Mouse (Mus musculus) heart, adult 2 months (tissue): ENCODE results near the gene Mturn.

Experiments used
- CTCF ChIP-seq: fragments of 200-600 bp; IDR thresholded peaks from 2 replicates; pipeline ENCODE4 v1.8.1; 2022; ENCODE audit warnings: antibody characterized with exemption, mild to moderate bottlenecking, moderate library complexity
- EP300 ChIP-seq: fragments of 200-500 bp; IDR thresholded peaks from 2 replicates; pipeline ENCODE4 v1.6.1; 2011; ENCODE audit warnings: low read depth, low read length, control low read depth; ENCODE audit not compliant: insufficient read depth
- POLR2A ChIP-seq: fragments of 200-500 bp; IDR thresholded peaks from 2 replicates; pipeline ENCODE4 v1.6.1; 2011; ENCODE audit warnings: mild to moderate bottlenecking, low read depth, low read length, control low read depth; ENCODE audit not compliant: insufficient read depth

DNA sequence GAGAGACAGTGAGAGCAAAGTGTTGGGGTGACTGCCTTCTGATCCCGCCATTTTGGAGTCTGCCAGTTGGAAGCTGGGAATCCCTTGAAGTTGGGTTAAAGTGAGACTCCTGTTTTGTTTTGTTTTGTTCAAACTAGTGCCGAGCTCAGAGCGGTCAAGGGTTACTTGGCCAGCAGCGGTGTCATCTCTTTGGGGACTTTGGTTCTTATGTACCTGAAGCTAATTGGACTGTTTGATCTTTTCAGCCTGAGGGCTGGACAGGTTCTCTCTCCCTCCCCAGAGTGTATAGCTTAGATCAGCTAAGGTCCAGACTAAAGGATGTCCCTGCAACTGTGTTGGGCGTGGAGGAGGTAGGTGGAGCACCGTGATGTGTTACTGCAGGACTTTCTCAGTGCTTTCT is 44.9 kb downstream of the Mturn start:
- TF ChIP-seq CTCF (no peak), EP300 (no peak), POLR2A (no peak)
